Mouse (Mus musculus): Measurements from ENCODE around the gene Prkcd.

Gene Prkcd

GRCm38 (mm10) chr14:30635219-30635910 lies 9.4 kb upstream of the Prkcd start:
- no peak for DNase-seq (ENCODE audit: low read depth, low spot score)

GRCm38 (mm10) chr14:30634418-30634817 lies 8.4 kb upstream of the Prkcd start:
- no peak for DNase-seq (ENCODE audit: low read depth, low spot score)

- DNase-seq (ENCODE audit: low read depth, low spot score), result no peak
Observed at GRCm38 (mm10) chr14:30633708-30634107, 7.7 kb upstream of the Prkcd start.

GRCm38 (mm10) chr14:30631834-30632233 lies 5.8 kb upstream of the Prkcd start:
- DNase-seq (ENCODE audit: low read depth, low spot score), result no peak

GRCm38 (mm10) chr14:30630811-30631576 lies 5.0 kb upstream of the Prkcd start:
- no peak for DNase-seq (ENCODE audit: low read depth, low spot score)

GRCm38 (mm10) chr14:30629839-30630238 lies 3.8 kb upstream of the Prkcd start:
- no peak for DNase-seq (ENCODE audit: low read depth, low spot score)

GRCm38 (mm10) chr14:30628235-30628634 lies 2.2 kb upstream of the Prkcd start:
- no peak for DNase-seq (ENCODE audit: low read depth, low spot score)

- peak; percentile 29 for DNase-seq (ENCODE audit: low read depth, low spot score)
Observed at GRCm38 (mm10) chr14:30626756-30627742, 1.0 kb upstream of the Prkcd start.

GRCm38 (mm10) chr14:30625131-30625807 lies 741 bp downstream of the Prkcd start:
- DNase-seq (ENCODE audit: low read depth, low spot score), result peak; percentile 53

GRCm38 (mm10) chr14:30624277-30624721 lies 1.7 kb downstream of the Prkcd start:
- DNase-seq (ENCODE audit: low read depth, low spot score), result peak; percentile 37

GRCm38 (mm10) chr14:30622556-30622955 lies 3.5 kb downstream of the Prkcd start:
- no peak for DNase-seq (ENCODE audit: low read depth, low spot score)

GRCm38 (mm10) chr14:30622130-30622529 lies 3.9 kb downstream of the Prkcd start:
- no peak for DNase-seq (ENCODE audit: low read depth, low spot score)

GRCm38 (mm10) chr14:30619982-30620578 lies 5.9 kb downstream of the Prkcd start:
- no peak for DNase-seq (ENCODE audit: low read depth, low spot score)

- DNase-seq (ENCODE audit: low read depth, low spot score), result no peak
Observed at GRCm38 (mm10) chr14:30618746-30619275, 7.2 kb downstream of the Prkcd start.

- no peak for DNase-seq (ENCODE audit: low read depth, low spot score)
Observed at GRCm38 (mm10) chr14:30616751-30617150, 9.3 kb downstream of the Prkcd start.

- no peak for DNase-seq (ENCODE audit: low read depth, low spot score)
Observed at GRCm38 (mm10) chr14:30612962-30613715, 12.9 kb downstream of the Prkcd start.

GRCm38 (mm10) chr14:30612523-30612922 lies 13.5 kb downstream of the Prkcd start:
- peak; percentile 80 for DNase-seq (ENCODE audit: low read depth, low spot score)

GRCm38 (mm10) chr14:30610940-30611339 lies 15.1 kb downstream of the Prkcd start:
- no peak for DNase-seq (ENCODE audit: low read depth, low spot score)

- no peak for DNase-seq (ENCODE audit: low read depth, low spot score)
Observed at GRCm38 (mm10) chr14:30610304-30610703, 15.7 kb downstream of the Prkcd start.

GRCm38 (mm10) chr14:30609499-30609898 lies 16.5 kb downstream of the Prkcd start:
- no peak for DNase-seq (ENCODE audit: low read depth, low spot score)
